Mouse (Mus musculus): ENCODE results near the gene Nat8f4.

GRCm38 (mm10) chr6:85856194-85856678 is 48.4 kb downstream of the Nat8f4 start:
- no peak for TF ChIP-seq CTCF (IDR thresholded peaks at IDR 0.05; ENCODE audit: low read depth, low read length)
- TF ChIP-seq POLR2A (IDR thresholded peaks at IDR 0.05; ENCODE audit: extremely low read depth, insufficient read depth, low read length), result no peak

All from liver, adult 2 months (tissue).